Mouse (Mus musculus): ENCODE measurements around the gene Nhsl2. TPM values are rescaled to one million over a fixed set of nuclear protein-coding genes. Genes with fewer than 3 reads are reported as not detected.

The Nhsl2 gene
- polyA plus RNA-seq, 1 experiment from 2014 or later, result 10.5 TPM

- no peaks in the 10 kb centered on the region for H3K36me3 ChIP-seq (ENCODE audit: control insufficient read depth, insufficient read depth, low read length)
- peak overlapping the region; percentile 68; the same call in 1 of the 2 replicates for H3K9ac ChIP-seq (ENCODE audit: low read length)
- peak; percentile 96 for ATAC-seq (ENCODE audit: insufficient read depth, low FRiP score)
- no peaks in the 10 kb centered on the region for H3K9me3 ChIP-seq (replicated peaks; ENCODE audit: control insufficient read depth, low read length)
- peaks cover 6% of the 10 kb centered on the region; the same call in 1 of the 2 replicates for H3K4me1 ChIP-seq (ENCODE audit: control insufficient read depth, insufficient read depth, low read length)
- no peak overlapping the region for H3K27ac ChIP-seq (ENCODE audit: low read length)
- H3K4me2 ChIP-seq (ENCODE audit: low read depth, low read length), result peak overlapping the region; percentile 55
- peak overlapping the region; percentile 37 for H3K4me3 ChIP-seq (replicated peaks; ENCODE audit: low read length)
- WGBS, result 12% methylated on average over 30 of the region's 30 CpGs
- H3K27me3 ChIP-seq (ENCODE audit: control insufficient read depth, insufficient read depth, low read length), result peaks cover 4% of the 10 kb centered on the region; the same call in 1 of the 2 replicates
These were observed 104.8 kb downstream of the Nhsl2 start for GRCm38 (mm10) chrX:101953787-101954491.

- 0 out of 2 replicates have a peak overlapping the region, but pooled peaks have one; percentile 19 for H3K4me2 ChIP-seq (ENCODE audit: low read depth, low read length)
- peaks cover 4% of the 10 kb centered on the region; the same call in 1 of the 2 replicates for H3K27me3 ChIP-seq (ENCODE audit: control insufficient read depth, insufficient read depth, low read length)
- ATAC-seq (ENCODE audit: insufficient read depth, low FRiP score), result no peak
- H3K27ac ChIP-seq (ENCODE audit: low read length), result no peak overlapping the region
- no peak overlapping the region for H3K9ac ChIP-seq (ENCODE audit: low read length)
- WGBS, result 40% methylated on average over 6 of the region's 6 CpGs
- H3K36me3 ChIP-seq (ENCODE audit: control insufficient read depth, insufficient read depth, low read length), result no peaks in the 10 kb centered on the region
- H3K4me1 ChIP-seq (ENCODE audit: control insufficient read depth, insufficient read depth, low read length), result peaks cover 6% of the 10 kb centered on the region; the same call in 1 of the 2 replicates
- no peak overlapping the region for H3K4me3 ChIP-seq (replicated peaks; ENCODE audit: low read length)
- H3K9me3 ChIP-seq (replicated peaks; ENCODE audit: control insufficient read depth, low read length), result no peaks in the 10 kb centered on the region
These were observed 105.3 kb downstream of the Nhsl2 start for GRCm38 (mm10) chrX:101954492-101954851.

GRCm38 (mm10) chrX:101961848-101962247, 112.7 kb downstream of the Nhsl2 start:
- H3K4me2 ChIP-seq (ENCODE audit: low read depth, low read length), result no peak overlapping the region
- H3K4me1 ChIP-seq (ENCODE audit: control insufficient read depth, insufficient read depth, low read length), result no peaks in the 10 kb centered on the region
- peaks cover 8% of the 10 kb centered on the region; the same call in 1 of the 2 replicates for H3K27me3 ChIP-seq (ENCODE audit: control insufficient read depth, insufficient read depth, low read length)
- no peak overlapping the region for H3K4me3 ChIP-seq (replicated peaks; ENCODE audit: low read length)
- H3K9me3 ChIP-seq (replicated peaks; ENCODE audit: control insufficient read depth, low read length), result no peaks in the 10 kb centered on the region
- H3K9ac ChIP-seq (ENCODE audit: low read length), result no peak overlapping the region; the same call in 1 of the 2 replicates
- no peak; the same call in 1 of the 2 replicates for ATAC-seq (ENCODE audit: insufficient read depth, low FRiP score)
- no peaks in the 10 kb centered on the region for H3K36me3 ChIP-seq (ENCODE audit: control insufficient read depth, insufficient read depth, low read length)
- no peak overlapping the region; the same call in 1 of the 2 replicates for H3K27ac ChIP-seq (ENCODE audit: low read length)
- WGBS, result 76% methylated on average over 4 of the region's 4 CpGs

GRCm38 (mm10) chrX:101963711-101964110, 114.5 kb downstream of the Nhsl2 start:
- H3K4me2 ChIP-seq (ENCODE audit: low read depth, low read length), result no peak overlapping the region
- H3K9me3 ChIP-seq (replicated peaks; ENCODE audit: control insufficient read depth, low read length), result no peaks in the 10 kb centered on the region
- no peak overlapping the region for H3K9ac ChIP-seq (ENCODE audit: low read length)
- 73% methylated on average over 3 of the region's 3 CpGs for WGBS
- peak overlapping the region; percentile 15; the same call in 1 of the 2 replicates for H3K27ac ChIP-seq (ENCODE audit: low read length)
- H3K4me3 ChIP-seq (replicated peaks; ENCODE audit: low read length), result no peak overlapping the region
- no peaks in the 10 kb centered on the region for H3K36me3 ChIP-seq (ENCODE audit: control insufficient read depth, insufficient read depth, low read length)
- H3K4me1 ChIP-seq (ENCODE audit: control insufficient read depth, insufficient read depth, low read length), result no peaks in the 10 kb centered on the region
- ATAC-seq (ENCODE audit: insufficient read depth, low FRiP score), result no peak
- 0 out of 2 replicates have a peak, but pooled peaks cover 4% of the 10 kb centered on the region for H3K27me3 ChIP-seq (ENCODE audit: control insufficient read depth, insufficient read depth, low read length)

GRCm38 (mm10) chrX:101973028-101973427, 123.8 kb downstream of the Nhsl2 start:
- ATAC-seq (ENCODE audit: insufficient read depth, low FRiP score), result no peak

GRCm38 (mm10) chrX:101976931-101977330, 127.7 kb downstream of the Nhsl2 start:
- 47% methylated on average over 3 of the region's 3 CpGs for WGBS
- H3K27me3 ChIP-seq (ENCODE audit: control insufficient read depth, insufficient read depth, low read length), result no peaks in the 10 kb centered on the region; the same call in 1 of the 2 replicates
- H3K4me1 ChIP-seq (ENCODE audit: control insufficient read depth, insufficient read depth, low read length), result no peaks in the 10 kb centered on the region
- no peak overlapping the region for H3K4me2 ChIP-seq (ENCODE audit: low read depth, low read length)
- no peaks in the 10 kb centered on the region for H3K36me3 ChIP-seq (ENCODE audit: control insufficient read depth, insufficient read depth, low read length)
- 0 out of 2 replicates have a peak, but pooled peaks cover 2% of the 10 kb centered on the region for H3K9me3 ChIP-seq (replicated peaks; ENCODE audit: control insufficient read depth, low read length)
- no peak overlapping the region for H3K27ac ChIP-seq (ENCODE audit: low read length)
- no peak for ATAC-seq (ENCODE audit: insufficient read depth, low FRiP score)
- H3K4me3 ChIP-seq (replicated peaks; ENCODE audit: low read length), result no peak overlapping the region
- H3K9ac ChIP-seq (ENCODE audit: low read length), result no peak overlapping the region

More at GRCm38 (mm10) chrX:101973028-101973427, 123.8 kb downstream of the Nhsl2 start:
- no peaks in the 10 kb centered on the region for H3K4me1 ChIP-seq (ENCODE audit: control insufficient read depth, insufficient read depth, low read length)
- no peak overlapping the region for H3K9ac ChIP-seq (ENCODE audit: low read length)
- no peaks in the 10 kb centered on the region for H3K36me3 ChIP-seq (ENCODE audit: control insufficient read depth, insufficient read depth, low read length)
- H3K4me3 ChIP-seq (replicated peaks; ENCODE audit: low read length), result no peak overlapping the region
- H3K27ac ChIP-seq (ENCODE audit: low read length), result no peak overlapping the region
- H3K27me3 ChIP-seq (ENCODE audit: control insufficient read depth, insufficient read depth, low read length), result no peaks in the 10 kb centered on the region
- 0 out of 2 replicates have a peak, but pooled peaks cover 2% of the 10 kb centered on the region for H3K9me3 ChIP-seq (replicated peaks; ENCODE audit: control insufficient read depth, low read length)
- no peak overlapping the region for H3K4me2 ChIP-seq (ENCODE audit: low read depth, low read length)
- 60% methylated on average over 3 of the region's 3 CpGs for WGBS

- Histone ChIP-seq H3K27me3 (ENCODE audit: control insufficient read depth, insufficient read depth, low read length) (no peaks in the 10 kb centered on the region; the same call in 1 of the 2 replicates), H3K9ac (ENCODE audit: low read length) (no peak overlapping the region), H3K36me3 (ENCODE audit: control insufficient read depth, insufficient read depth, low read length) (no peaks in the 10 kb centered on the region), H3K27ac (ENCODE audit: low read length) (peak overlapping the region; percentile 78), H3K4me1 (ENCODE audit: control insufficient read depth, insufficient read depth, low read length) (no peaks in the 10 kb centered on the region), H3K4me3 (replicated peaks; ENCODE audit: low read length) (no peak overlapping the region), H3K4me2 (ENCODE audit: low read depth, low read length) (no peak overlapping the region), H3K9me3 (replicated peaks; ENCODE audit: control insufficient read depth, low read length) (0 out of 2 replicates have a peak, but pooled peaks cover 2% of the 10 kb centered on the region)
- 0 out of 2 replicates have a peak, but pooled peaks have one; percentile 19 for ATAC-seq (ENCODE audit: insufficient read depth, low FRiP score)
- 23% methylated on average over 2 of the region's 2 CpGs for WGBS
These were observed 129.7 kb downstream of the Nhsl2 start for GRCm38 (mm10) chrX:101978861-101979260.

GRCm38 (mm10) chrX:101979267-101979666, 130.1 kb downstream of the Nhsl2 start:
- peak; percentile 72; the same call in 1 of the 2 replicates for ATAC-seq (ENCODE audit: insufficient read depth, low FRiP score)
- 37% methylated on average over 5 of the region's 5 CpGs for WGBS
- peak overlapping the region; percentile 78 for H3K27ac ChIP-seq (ENCODE audit: low read length)

GRCm38 (mm10) chrX:101980586-101980985, 131.4 kb downstream of the Nhsl2 start:
- ATAC-seq (ENCODE audit: insufficient read depth, low FRiP score), result no peak
- Histone ChIP-seq H3K4me3 (replicated peaks; ENCODE audit: low read length) (no peak overlapping the region), H3K9ac (ENCODE audit: low read length) (no peak overlapping the region), H3K27me3 (ENCODE audit: control insufficient read depth, insufficient read depth, low read length) (no peaks in the 10 kb centered on the region; the same call in 1 of the 2 replicates), H3K4me1 (ENCODE audit: control insufficient read depth, insufficient read depth, low read length) (no peaks in the 10 kb centered on the region), H3K36me3 (ENCODE audit: control insufficient read depth, insufficient read depth, low read length) (no peaks in the 10 kb centered on the region), H3K27ac (ENCODE audit: low read length) (no peak overlapping the region; the same call in 1 of the 2 replicates), H3K9me3 (replicated peaks; ENCODE audit: control insufficient read depth, low read length) (no peaks in the 10 kb centered on the region), H3K4me2 (ENCODE audit: low read depth, low read length) (no peak overlapping the region)
- WGBS, result 74% methylated on average over 2 of the region's 2 CpGs

More at GRCm38 (mm10) chrX:101979267-101979666, 130.1 kb downstream of the Nhsl2 start:
- no peaks in the 10 kb centered on the region; the same call in 1 of the 2 replicates for H3K27me3 ChIP-seq (ENCODE audit: control insufficient read depth, insufficient read depth, low read length)
- no peak overlapping the region for H3K9ac ChIP-seq (ENCODE audit: low read length)
- H3K4me2 ChIP-seq (ENCODE audit: low read depth, low read length), result no peak overlapping the region
- H3K4me1 ChIP-seq (ENCODE audit: control insufficient read depth, insufficient read depth, low read length), result no peaks in the 10 kb centered on the region
- H3K36me3 ChIP-seq (ENCODE audit: control insufficient read depth, insufficient read depth, low read length), result no peaks in the 10 kb centered on the region
- H3K9me3 ChIP-seq (replicated peaks; ENCODE audit: control insufficient read depth, low read length), result 0 out of 2 replicates have a peak, but pooled peaks cover 2% of the 10 kb centered on the region
- H3K4me3 ChIP-seq (replicated peaks; ENCODE audit: low read length), result no peak overlapping the region

Data from stomach, embryonic 16.5 days (tissue).